Mouse (Mus musculus) CH12.LX (cell line): ENCODE measurements around the gene Lancl1. TPM values are rescaled to one million over a fixed set of nuclear protein-coding genes. Genes with fewer than 3 reads are reported as not detected.

Experiments
- DNase-seq: peaks from one replicate; pipeline ENCODE4 v3.0.0-alpha.2; 2013; ENCODE audit errors: extremely low read depth
- H3K27ac ChIP-seq: 2 replicates; pipeline ENCODE4 v1.5.1; 2012; ENCODE audit warnings: low read depth, mild to moderate bottlenecking, control low read depth, moderate library complexity; ENCODE audit not compliant: insufficient read depth
- H3K27me3 ChIP-seq: replicated peaks from 2 replicates; pipeline ENCODE3; 2012; ENCODE audit warnings: inconsistent platforms
- H3K36me3 ChIP-seq, 2 experiments: replicated peaks in 1 of 2; 2 replicates each; pipeline versions ENCODE3 to v1.6.1; 2012; ENCODE audit warnings: inconsistent platforms in 1 of 2, low read length in 1 of 2, mild to moderate bottlenecking in 1 of 2, mixed read lengths in 1 of 2, moderate library complexity in 1 of 2; ENCODE audit not compliant: control insufficient read depth in 1 of 2, insufficient read depth in 1 of 2
- H3K4me1 ChIP-seq, 2 experiments: 2 replicates each; pipeline ENCODE4 v1.6.1; 2012; ENCODE audit warnings: inconsistent platforms in 1 of 2, moderate library complexity in 1 of 2; ENCODE audit not compliant: insufficient read depth in 2 of 2, control insufficient read depth in 1 of 2
- H3K4me2 ChIP-seq: 2 replicates; pipeline ENCODE4 v1.6.1; 2012; ENCODE audit warnings: low read depth, mild to moderate bottlenecking, control low read depth; ENCODE audit not compliant: poor library complexity, insufficient read depth, severe bottlenecking
- H3K4me3 ChIP-seq, 3 experiments: fragments of 150-350 bp in 1 of 3; sonication (generic) in 1 of 3; replicated peaks in 1 of 3; 2 replicates each; pipeline versions ENCODE3 to v1.5.1; 2011 to 2012; ENCODE audit warnings: low read depth in 2 of 3, low read length in 2 of 3, mild to moderate bottlenecking in 2 of 3, moderate library complexity in 2 of 3, control low read depth in 1 of 3, improper control_type of control experiment in 1 of 3, inconsistent platforms in 1 of 3, mixed read lengths in 1 of 3; ENCODE audit not compliant: poor library complexity in 1 of 3
- H3K79me2 ChIP-seq: replicated peaks from 2 replicates; pipeline ENCODE4 v1.6.1; 2012; ENCODE audit warnings: mild to moderate bottlenecking, moderate library complexity; ENCODE audit not compliant: control insufficient read depth, poor library complexity, insufficient read depth, severe bottlenecking; ENCODE audit errors: extremely low read depth
- H3K9ac ChIP-seq: 2 replicates; pipeline ENCODE4 v1.6.1; 2012; ENCODE audit warnings: low read depth, mild to moderate bottlenecking, control low read depth, moderate library complexity; ENCODE audit not compliant: insufficient read depth
- H3K9me3 ChIP-seq: replicated peaks from 2 replicates; pipeline ENCODE3; 2012; ENCODE audit warnings: low read length, inconsistent platforms, mixed read lengths
- BHLHE40 ChIP-seq: IDR thresholded peaks from 2 replicates; pipeline ENCODE4 v1.6.1; 2011; ENCODE audit warnings: mild to moderate bottlenecking, low read depth, low read length, improper control_type of control experiment
- CHD1 ChIP-seq: IDR thresholded peaks from 2 replicates; pipeline ENCODE4 v1.6.1; 2012; ENCODE audit warnings: low read depth, low read length, improper control_type of control experiment, inconsistent platforms
- CHD2 ChIP-seq: IDR thresholded peaks from 2 replicates; pipeline ENCODE4 v1.6.1; 2011; ENCODE audit warnings: low read length, improper control_type of control experiment
- E2F4 ChIP-seq: IDR thresholded peaks from 2 replicates; pipeline ENCODE4 v1.6.1; 2011; ENCODE audit warnings: low read depth, low read length, improper control_type of control experiment; ENCODE audit not compliant: insufficient replicate concordance
- ELF1 ChIP-seq: IDR thresholded peaks from 2 replicates; pipeline ENCODE4 v1.6.1; 2014; ENCODE audit warnings: low read depth, mild to moderate bottlenecking, inconsistent platforms, low read length, improper control_type of control experiment
- EP300 ChIP-seq: IDR thresholded peaks from 2 replicates; pipeline ENCODE4 v1.6.1; 2011; ENCODE audit warnings: low read length, improper control_type of control experiment
- GABPA ChIP-seq: IDR thresholded peaks from 2 replicates; pipeline ENCODE4 v1.6.1; 2012; ENCODE audit warnings: low read depth, low read length, improper control_type of control experiment, inconsistent platforms; ENCODE audit not compliant: insufficient replicate concordance
- HCFC1 ChIP-seq: IDR thresholded peaks from 2 replicates; pipeline ENCODE4 v1.6.1; 2012; ENCODE audit warnings: low read depth, mild to moderate bottlenecking, inconsistent platforms, low read length, improper control_type of control experiment
- JUND ChIP-seq: conservative IDR thresholded peaks from 2 replicates; pipeline ENCODE4 v1.6.1; 2011; ENCODE audit warnings: low read depth, low read length, improper control_type of control experiment
- MXI1 ChIP-seq: IDR thresholded peaks from 2 replicates; pipeline ENCODE4 v1.6.1; 2011; ENCODE audit warnings: mild to moderate bottlenecking, low read depth, low read length, improper control_type of control experiment
- MYC ChIP-seq: IDR thresholded peaks from 2 replicates; pipeline ENCODE4 v1.6.1; 2011; ENCODE audit warnings: low read depth, mild to moderate bottlenecking, improper control_type of control experiment, low read length
- NRF1 ChIP-seq: IDR thresholded peaks from 2 replicates; pipeline ENCODE4 v1.6.1; 2014; ENCODE audit warnings: low read depth, mild to moderate bottlenecking, inconsistent platforms, low read length, improper control_type of control experiment, moderate library complexity
- POLR2A ChIP-seq: IDR thresholded peaks from 2 replicates; pipeline ENCODE4 v1.6.1; 2011; ENCODE audit warnings: low read depth, mild to moderate bottlenecking, improper control_type of control experiment, low read length
- POLR2AphosphoS2 ChIP-seq: IDR thresholded peaks from 2 replicates; pipeline ENCODE4 v1.6.1; 2011; ENCODE audit warnings: low read depth, low read length, improper control_type of control experiment
- RAD21 ChIP-seq: IDR thresholded peaks from 2 replicates; pipeline ENCODE4 v1.6.1; 2011; ENCODE audit warnings: low read depth, mild to moderate bottlenecking, low read length, improper control_type of control experiment, moderate library complexity
- RCOR1 ChIP-seq: conservative IDR thresholded peaks from 2 replicates; pipeline ENCODE4 v1.6.1; 2012; ENCODE audit warnings: low read depth, mild to moderate bottlenecking, inconsistent platforms, low read length, improper control_type of control experiment
- SIN3A ChIP-seq: IDR thresholded peaks from 2 replicates; pipeline ENCODE4 v1.6.1; 2012; ENCODE audit warnings: low read length, improper control_type of control experiment, inconsistent platforms
- SMC3 ChIP-seq: IDR thresholded peaks from 2 replicates; pipeline ENCODE4 v1.6.1; 2011; ENCODE audit warnings: low read depth, low read length, improper control_type of control experiment
- TCF12 ChIP-seq: IDR thresholded peaks from 2 replicates; pipeline ENCODE4 v1.6.1; 2014; ENCODE audit warnings: low read depth, mild to moderate bottlenecking, inconsistent platforms, low read length, improper control_type of control experiment
- UBTF ChIP-seq: IDR thresholded peaks from 2 replicates; pipeline ENCODE4 v1.6.1; 2012; ENCODE audit warnings: low read depth, mild to moderate bottlenecking, inconsistent platforms, low read length, improper control_type of control experiment, moderate library complexity
- USF1 ChIP-seq: IDR thresholded peaks from 2 replicates; pipeline ENCODE4 v1.6.1; 2014; ENCODE audit warnings: low read depth, mild to moderate bottlenecking, inconsistent platforms, low read length, improper control_type of control experiment
- ZMIZ1 ChIP-seq: IDR thresholded peaks from 2 replicates; pipeline ENCODE4 v1.6.1; 2012; ENCODE audit warnings: low read depth, mild to moderate bottlenecking, inconsistent platforms, low read length, improper control_type of control experiment
- ZNF384 ChIP-seq: IDR thresholded peaks from 2 replicates; pipeline ENCODE4 v1.6.1; 2012; ENCODE audit warnings: low read depth, low read length, improper control_type of control experiment, inconsistent platforms
- dilution Hi-C: fragments of 300-500 bp; cut with MboI; formaldehyde crosslinking; loops from 2 replicates; pipeline ENCODE4 v1.14.3; 2020; ENCODE audit warnings: low sequenced_read_pairs; ENCODE audit not compliant: extremely low pct_unique_long_range_greater_than_20kb, extremely low pct_ligation_motif_present
- in situ Hi-C: fragments of 300-500 bp; cut with MboI; formaldehyde crosslinking; loops from 3 replicates; pipeline ENCODE4 v1.14.3; 2019; ENCODE audit warnings: low sequenced_read_pairs, low pct_ligation_motif_present, low pct_unique_long_range_greater_than_20kb, mixed read lengths
- polyA plus RNA-seq: library from polyadenylated mRNA; unstranded; fragments of >175 nt; gene quantifications from 2 replicates; pipeline ENCODE4 v1.2.1, GENCODE M21; 2012; ENCODE audit warnings: low read depth; ENCODE audit not compliant: insufficient read length
- total RNA-seq, 2 experiments: library from RNA; depleted of rRNA; stranded (reverse); fragments of 300-350 nt in 1 of 2; fragments of >200 nt in 1 of 2; gene quantifications; 2 replicates each; pipeline ENCODE4 v1.2.3; 2012 to 2014

The Lancl1 gene
- total and polyA plus RNA-seq, 3 experiments = 35.8 to 55.4 (median 52.8) TPM

DNA sequence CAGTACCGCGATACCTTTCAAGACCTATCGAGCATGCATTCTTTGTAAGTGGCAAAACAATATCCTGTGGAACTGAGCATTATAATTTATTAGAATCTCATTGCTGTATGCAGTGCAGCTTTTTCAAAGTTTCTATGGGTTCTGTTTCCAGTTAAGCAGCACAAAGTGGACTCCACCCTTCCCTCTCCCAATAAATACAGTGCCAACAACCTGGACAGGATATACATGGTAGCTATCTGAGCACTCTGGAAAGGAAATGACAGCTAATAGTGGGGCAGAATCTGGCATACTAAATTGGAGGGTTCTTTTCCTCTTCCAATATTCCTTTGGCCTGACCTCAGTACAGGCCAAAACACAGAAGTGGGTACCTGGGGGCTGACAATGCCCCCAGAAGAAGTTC lies 28.2 kb downstream of the Lancl1 start:
- in situ Hi-C loops = no loop called here
- no peak for TF ChIP-seq JUND
- no peak for TF ChIP-seq CHD1
- TF ChIP-seq HCFC1 = no peak
- TF ChIP-seq ZNF384 = no peak
- TF ChIP-seq RCOR1 = no peak
- no peak for TF ChIP-seq MYC
- no peak for TF ChIP-seq ZMIZ1
- TF ChIP-seq UBTF = no peak
- TF ChIP-seq POLR2A = no peak
- no peak for TF ChIP-seq EP300
- TF ChIP-seq CHD2 = no peak
- no peak for TF ChIP-seq GABPA
- TF ChIP-seq BHLHE40 = no peak
- no peak for TF ChIP-seq USF1
- TF ChIP-seq, all 38 proteins: peak for 0

DNA sequence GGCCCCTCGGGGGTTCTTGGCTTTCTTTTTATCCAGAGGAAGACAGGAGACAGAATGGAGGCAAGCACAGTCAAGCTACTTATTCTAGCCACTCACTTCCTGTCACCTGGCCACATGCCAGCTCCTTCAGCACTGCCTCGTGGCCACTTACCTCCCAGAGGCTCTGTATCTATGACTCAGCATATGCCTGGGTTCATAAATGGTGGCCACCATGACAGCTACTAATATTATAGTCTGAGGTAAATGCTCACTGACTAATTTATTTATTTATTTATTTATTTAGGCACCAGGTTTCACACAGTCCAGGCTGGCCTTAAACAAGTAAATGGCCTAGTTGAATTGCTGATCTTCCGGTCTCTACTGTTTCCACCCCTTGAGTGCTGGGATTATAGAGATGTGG lies 35.0 kb downstream of the Lancl1 start:
- in situ Hi-C loops = no loop called here
- dilution Hi-C loops = no loop called here
- Histone ChIP-seq H3K4me2 (no peak overlapping the region), H3K27ac (no peak overlapping the region), H3K9me3 (no peaks in the 10 kb centered on the region), H3K27me3 (no peaks in the 10 kb centered on the region), H3K9ac (no peak overlapping the region), H3K4me3 (no peak overlapping the region), H3K4me1 (peaks cover 0 to 15% of the 10 kb centered on the region in 2 experiments; a peak in 2 of 4 replicates), H3K36me3 (peaks cover 38 to 68% of the 10 kb centered on the region in 2 experiments), H3K79me2 (no peaks in the 10 kb centered on the region)
- no peak for DNase-seq
- no peak for TF ChIP-seq UBTF
- TF ChIP-seq POLR2AphosphoS2 = no peak
- no peak for TF ChIP-seq TCF12
- TF ChIP-seq MXI1 = no peak
- TF ChIP-seq ELF1 = no peak
- TF ChIP-seq NRF1 = no peak
- no peak for TF ChIP-seq ZNF384
- no peak for TF ChIP-seq HCFC1
- TF ChIP-seq SMC3 = no peak
- no peak for TF ChIP-seq USF1
- TF ChIP-seq RAD21 = no peak
- TF ChIP-seq SIN3A = no peak
- no peak for TF ChIP-seq E2F4

More for the DNA sequence above, 28.2 kb downstream of the Lancl1 start:
- no peaks in the 10 kb centered on the region for H3K79me2 ChIP-seq
- peaks cover 19 to 61% of the 10 kb centered on the region in 2 experiments for H3K36me3 ChIP-seq
- H3K4me3 ChIP-seq = no peak overlapping the region
- no peaks in the 10 kb centered on the region for H3K4me1 ChIP-seq
- no peak for DNase-seq
- H3K4me2 ChIP-seq = no peak overlapping the region
- H3K9ac ChIP-seq = no peak overlapping the region
- H3K9me3 ChIP-seq = no peaks in the 10 kb centered on the region
- no peaks in the 10 kb centered on the region for H3K27me3 ChIP-seq
- dilution Hi-C loops = no loop called here
- H3K27ac ChIP-seq = no peak overlapping the region
